Mouse (Mus musculus) embryonic facial prominence, embryonic 11.5 days (tissue): Measurements from ENCODE around the gene Ppil3. TPM values are rescaled to one million over a fixed set of nuclear protein-coding genes. Genes with fewer than 3 reads are reported as not detected.

ENCODE experiments used
- ATAC-seq: fragments of 200-750 bp; cut with Nextera tagmentation; replicated peaks from 2 replicates; pipeline ENCODE4 v1.8.0; 2017; ENCODE audit warnings: low read depth; ENCODE audit not compliant: insufficient number of reproducible peaks, low FRiP score, low TSS enrichment
- DNase-seq: peaks from one replicate; pipeline ENCODE4 v3.0.0-alpha.2; 2015; ENCODE audit warnings: low spot score
- H3K27ac ChIP-seq: fragments of 300-500 bp; sonication (generic); replicated peaks from 2 replicates; pipeline ENCODE4 v1.5.1; 2014; ENCODE audit warnings: mild to moderate bottlenecking, low read depth, low read length, control low read depth
- H3K27me3 ChIP-seq: fragments of 300-500 bp; sonication (generic); 2 replicates; pipeline ENCODE4 v1.6.1; 2014; ENCODE audit warnings: mild to moderate bottlenecking, low read length, moderate library complexity, mixed read lengths; ENCODE audit not compliant: control insufficient read depth, insufficient read depth
- H3K36me3 ChIP-seq: fragments of 300-500 bp; sonication (generic); replicated peaks from 2 replicates; pipeline ENCODE4 v1.6.1; 2014; ENCODE audit warnings: low read depth, mild to moderate bottlenecking, low read length, moderate library complexity, mixed read lengths; ENCODE audit not compliant: control insufficient read depth, insufficient read depth
- H3K4me1 ChIP-seq: fragments of 300-500 bp; sonication (generic); 2 replicates; pipeline ENCODE4 v1.6.1; 2014; ENCODE audit warnings: low read length, mixed read lengths; ENCODE audit not compliant: control insufficient read depth, insufficient read depth
- H3K4me2 ChIP-seq: fragments of 300-500 bp; sonication (generic); 2 replicates; pipeline ENCODE4 v1.6.1; 2014; ENCODE audit warnings: low read depth, mild to moderate bottlenecking, control low read depth, low read length, moderate library complexity
- H3K4me3 ChIP-seq: fragments of 300-500 bp; sonication (generic); 2 replicates; pipeline ENCODE4 v1.5.1; 2014; ENCODE audit warnings: low read depth, low read length, control low read depth
- H3K9ac ChIP-seq: fragments of 300-500 bp; sonication (generic); replicated peaks from 2 replicates; pipeline ENCODE4 v1.6.1; 2014; ENCODE audit warnings: mild to moderate bottlenecking, control low read depth, low read length
- H3K9me3 ChIP-seq: fragments of 300-500 bp; sonication (generic); replicated peaks from 2 replicates; pipeline ENCODE4 v1.6.1; 2016; ENCODE audit warnings: mild to moderate bottlenecking, low read length, inconsistent platforms, mixed read lengths; ENCODE audit not compliant: control insufficient read depth
- WGBS: fragments of 180-500 bp; shearing (Covaris S2); extraction: QIAGEN DNeasy Blood & Tissue Kit; methylation state at CpG from one replicate; pipeline ENCODE4 v1.1.7; 2014; 5-methylcytosine and 5-hydroxymethylcytosine counted together
- polyA plus RNA-seq: library from polyadenylated mRNA; unstranded; fragments of >200 nt; fragmentation: Nextera tagmentation; extraction: Ambion mirVana; gene quantifications from 2 replicates; pipeline ENCODE4 v1.2.1, GENCODE M21; 2014

The Ppil3 gene
- polyA plus RNA-seq, 1 experiment from 2014 or later, result 66.6 TPM

GRCm38 (mm10) chr1:58392652-58393283, 52.5 kb downstream of the Ppil3 start, which contains the start of gene Bzw1:
Gene Bzw1, plus strand, starts transcription at chr1:58392898.
- Histone ChIP-seq H3K4me3 (peak within 1 kb of the TSS; percentile 100), H3K9me3 (no peaks in the 10 kb centered on the region)
- WGBS, result under 1% methylated on average over 46 of the region's 61 CpGs

GRCm38 (mm10) chr1:58392268-58392651, 53.0 kb downstream of the Ppil3 start:
- peaks cover 6% of the 10 kb centered on the region for H3K36me3 ChIP-seq
- peak overlapping the region; percentile 98 for H3K27ac ChIP-seq
- no peaks in the 10 kb centered on the region for H3K4me1 ChIP-seq
- H3K27me3 ChIP-seq, result no peaks in the 10 kb centered on the region
- ATAC-seq, result no peak
- H3K9ac ChIP-seq, result peak overlapping the region; percentile 99
- 1% methylated on average over 16 of the region's 16 CpGs for WGBS
- peak overlapping the region; percentile 66 for H3K4me2 ChIP-seq
- H3K4me3 ChIP-seq, result peak overlapping the region; percentile 100
- peak; percentile 68 for DNase-seq
- H3K9me3 ChIP-seq, result no peaks in the 10 kb centered on the region

More at GRCm38 (mm10) chr1:58392652-58393283, 52.5 kb downstream of the Ppil3 start, which contains the start of gene Bzw1:
- H3K27ac ChIP-seq, result peak within 1 kb of the TSS; percentile 98
- peak within 1 kb of the TSS; percentile 99 for H3K9ac ChIP-seq
- peak within 1 kb of the TSS; percentile 66 for H3K4me2 ChIP-seq
- DNase-seq (peak; percentile 94), ATAC-seq (peak; percentile 97)
- no peaks in the 10 kb centered on the region for H3K27me3 ChIP-seq
- H3K36me3 ChIP-seq, result peaks cover 6% of the 10 kb centered on the region
- no peaks in the 10 kb centered on the region for H3K4me1 ChIP-seq

- H3K9ac ChIP-seq, result peak overlapping the region; percentile 99
- H3K27ac ChIP-seq, result no peak overlapping the region
These were observed 53.6 kb downstream of the Ppil3 start for GRCm38 (mm10) chr1:58391421-58392267.

DNA sequence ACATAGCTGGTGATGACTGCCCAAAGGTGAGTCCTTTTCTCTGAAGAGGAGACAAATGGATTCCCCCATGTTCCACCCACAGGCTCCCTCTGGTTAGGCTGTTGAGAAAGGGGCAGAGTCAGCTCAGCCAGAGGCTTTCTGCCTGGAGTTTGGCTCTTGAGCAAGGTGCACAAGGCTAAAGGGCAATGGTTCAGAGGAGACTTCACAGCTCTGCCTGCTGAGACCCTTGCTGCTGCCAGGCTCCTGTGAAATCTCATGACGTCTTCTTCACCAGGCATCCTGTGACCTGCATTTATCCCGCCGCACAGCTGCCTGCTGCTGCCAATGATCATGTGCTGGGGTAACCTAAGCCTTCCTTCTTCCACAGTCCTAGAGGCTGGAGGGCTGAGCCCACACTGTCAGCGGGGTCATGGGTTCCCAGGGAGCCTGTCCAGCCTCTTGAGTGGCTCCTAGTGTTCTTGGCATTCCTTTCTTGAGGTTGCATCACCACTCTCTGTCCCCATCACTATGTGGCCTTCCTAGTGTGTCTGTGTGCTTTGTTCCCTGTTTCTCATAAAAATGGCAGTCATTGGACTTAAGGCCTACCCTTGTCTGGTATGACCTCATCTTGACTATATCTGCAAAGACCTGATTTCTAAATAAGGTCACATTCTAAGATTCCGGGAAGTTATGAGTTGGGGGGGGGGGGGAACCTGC, 62.6 kb downstream of the Ppil3 start:
- no peaks in the 10 kb centered on the region for H3K9me3 ChIP-seq
- WGBS, result 76% methylated on average over 5 of the region's 5 CpGs
- no peak for ATAC-seq

More at GRCm38 (mm10) chr1:58391421-58392267, 53.6 kb downstream of the Ppil3 start:
- Histone ChIP-seq H3K4me3 (peak overlapping the region; percentile 100), H3K36me3 (peaks cover 6% of the 10 kb centered on the region), H3K4me1 (no peaks in the 10 kb centered on the region), H3K27me3 (no peaks in the 10 kb centered on the region), H3K4me2 (peak overlapping the region; percentile 66), H3K9me3 (no peaks in the 10 kb centered on the region)
- no peak for DNase-seq
- ATAC-seq, result no peak
- 46% methylated on average over 19 of the region's 19 CpGs for whole genome bisulfite sequencing

More for the DNA sequence above, 62.6 kb downstream of the Ppil3 start:
- H3K27me3 ChIP-seq, result no peaks in the 10 kb centered on the region
- H3K4me3 ChIP-seq, result no peak overlapping the region
- no peak overlapping the region for H3K27ac ChIP-seq
- no peaks in the 10 kb centered on the region for H3K36me3 ChIP-seq
- no peak for DNase-seq
- no peaks in the 10 kb centered on the region for H3K4me1 ChIP-seq
- H3K9ac ChIP-seq, result no peak overlapping the region
- H3K4me2 ChIP-seq, result no peak overlapping the region

Other genes starting within 250 kb of the Ppil3 start
- gene Aox4, start 235.1 kb downstream of the Ppil3 start, polyA plus RNA-seq, result 0.13 TPM in 1 of 2 replicates, not detected in the other
- not detected in 2 replicates for gene Aox2, start 167.2 kb downstream of the Ppil3 start, polyA plus RNA-seq
- gene Bzw1, start 52.6 kb downstream of the Ppil3 start, polyA plus RNA-seq, result 523 and 595 TPM in 2 replicates
- gene Clk1, start 21.4 kb downstream of the Ppil3 start, polyA plus RNA-seq, result 182 and 195 TPM in 2 replicates
- gene Nif3l1, start 335 bp downstream of the Ppil3 start, polyA plus RNA-seq, result 69.1 and 69.4 TPM in 2 replicates
- 57.9 and 65.2 TPM in 2 replicates for gene Orc2, start 59.6 kb upstream of the Ppil3 start, polyA plus RNA-seq
- 6.1 and 6.3 TPM in 2 replicates for gene Fam126b, start 140.8 kb upstream of the Ppil3 start, polyA plus RNA-seq
- 152 and 162 TPM in 2 replicates for gene Ndufb3, start 140.9 kb upstream of the Ppil3 start, polyA plus RNA-seq